Mouse (Mus musculus): Measurements from ENCODE around the gene Fabp6.

DNA sequence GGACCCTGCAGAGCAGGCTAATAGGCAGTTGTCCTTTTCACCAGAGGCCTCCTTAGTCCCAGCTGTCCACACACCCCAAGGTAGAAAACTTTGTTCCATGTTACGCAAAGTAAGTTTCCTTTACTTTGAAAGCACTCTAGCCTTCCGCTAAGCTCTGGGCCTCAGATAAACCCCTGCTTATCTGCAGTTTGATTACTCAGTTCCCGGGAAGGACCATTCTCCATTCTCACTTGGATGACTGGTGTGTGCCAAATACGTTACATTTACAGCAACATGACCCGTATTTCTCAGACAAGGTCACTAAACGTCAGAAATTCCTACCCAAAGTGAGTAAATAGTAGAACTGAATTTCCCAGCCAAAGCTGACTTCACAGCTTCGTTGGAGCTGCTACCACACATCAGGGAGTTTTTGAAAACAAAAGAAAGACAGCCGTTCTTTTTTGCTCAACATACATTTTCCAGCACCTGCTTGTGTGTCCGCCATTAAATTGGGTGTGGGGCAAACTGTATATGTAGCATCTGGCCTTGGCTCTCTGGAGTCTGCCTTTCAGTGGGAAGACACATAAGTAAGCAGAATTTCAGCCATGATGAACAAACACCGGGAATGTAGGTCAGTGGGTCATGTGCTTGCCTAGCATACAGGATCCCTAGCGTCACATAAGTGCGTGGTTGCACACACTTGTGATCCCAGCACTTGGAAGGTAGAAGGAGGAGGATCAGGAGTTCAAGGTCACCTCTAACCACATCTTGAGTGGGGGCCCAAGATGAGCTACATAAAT lies 52.5 kb downstream of the Fabp6 start:
- no peak for TF ChIP-seq CTCF (IDR thresholded peaks at IDR 0.05; ENCODE audit: insufficient read depth, low read depth, low read length)
- no peak for TF ChIP-seq POLR2A (IDR thresholded peaks at IDR 0.05; ENCODE audit: insufficient read depth, low read depth, low read length)
